ENCODE assay signal across 16 mouse cellular contexts in genomic region chr6:139878362-139878696, GRCm38 (mm10).
DNase-seq lines count a peak whose midpoint lies in the region; ATAC-seq and TF ChIP-seq lines count a peak whose summit lies in the region.
"Had no signal": no experiment of that assay in that cellular context is flagged by ENCODE, and none has a peak within 500 bp of the region (broad histone marks: within the 10 kb centered on the region; RNA-seq: fewer than 3 reads in every experiment).

No protein-coding gene starts in this region.

- H3K4me2 ChIP-seq in neural tube, embryonic 14.5 days (ENCODE audit: low read depth, low read length) = no peak overlapping the region
- no peak overlapping the region for H3K4me2 ChIP-seq in forebrain, embryonic 14.5 days (ENCODE audit: low read length)
- H3K4me2 ChIP-seq: embryonic facial prominence, embryonic 13.5 days; liver, embryonic 15.5 days had no signal

- H3K9ac ChIP-seq in neural tube, embryonic 14.5 days (replicated peaks; ENCODE audit: low read depth, low read length) = no peak overlapping the region
- H3K9ac ChIP-seq in forebrain, embryonic 14.5 days (ENCODE audit: low read length) = no peak overlapping the region
- H3K9ac ChIP-seq: embryonic facial prominence, embryonic 13.5 days; liver, embryonic 15.5 days had no signal

- WGBS in neural tube, embryonic 14.5 days = 65% methylated on average over 1 of the region's 1 CpGs
- WGBS in forebrain, embryonic 14.5 days = 94% methylated on average over 1 of the region's 1 CpGs

- H3K36me3 ChIP-seq in neural tube, embryonic 14.5 days (ENCODE audit: control insufficient read depth, insufficient read depth, low read length) = no peaks in the 10 kb centered on the region
- no peaks in the 10 kb centered on the region for H3K36me3 ChIP-seq in forebrain, embryonic 14.5 days (ENCODE audit: control insufficient read depth, insufficient read depth, low read length)
- H3K36me3 ChIP-seq: embryonic facial prominence, embryonic 13.5 days; forebrain, embryonic 10.5 days; liver, embryonic 15.5 days; midbrain, embryonic 10.5 days had no signal

- H3K9me3 ChIP-seq in neural tube, embryonic 14.5 days (ENCODE audit: control insufficient read depth, low read length) = no peaks in the 10 kb centered on the region
- H3K9me3 ChIP-seq in forebrain, embryonic 14.5 days (replicated peaks; ENCODE audit: control insufficient read depth, low read length) = no peaks in the 10 kb centered on the region
- H3K9me3 ChIP-seq: embryonic facial prominence, embryonic 13.5 days; forebrain, embryonic 10.5 days; liver, embryonic 15.5 days; midbrain, embryonic 10.5 days had no signal

- peak overlapping the region; percentile 67 for H3K27ac ChIP-seq in gastrocnemius, adult 2 months
- H3K27ac ChIP-seq in neural tube, embryonic 14.5 days (ENCODE audit: low read depth, low read length) = no peak overlapping the region
- no peak overlapping the region for H3K27ac ChIP-seq in forebrain, embryonic 14.5 days (ENCODE audit: low read depth, low read length)
- H3K27ac ChIP-seq: embryonic facial prominence, embryonic 13.5 days; forebrain, embryonic 10.5 days; liver, embryonic 15.5 days; midbrain, embryonic 10.5 days had no signal

- peak; percentile 14; the same call in 1 of the 2 replicates for ATAC-seq in neural tube, embryonic 14.5 days (ENCODE audit: low read depth)
- ATAC-seq in forebrain, embryonic 14.5 days = no peak

- no peak for TF ChIP-seq CTCF in gastrocnemius, adult 2 months (IDR thresholded peaks at IDR 0.05)

- no peak overlapping the region for H3K4me3 ChIP-seq in gastrocnemius, adult 2 months
- H3K4me3 ChIP-seq in neural tube, embryonic 14.5 days (ENCODE audit: low read depth, low read length) = no peak overlapping the region
- no peak overlapping the region for H3K4me3 ChIP-seq in forebrain, embryonic 14.5 days (ENCODE audit: low read depth, low read length)
- H3K4me3 ChIP-seq: embryonic facial prominence, embryonic 13.5 days; forebrain, embryonic 10.5 days; liver, embryonic 15.5 days; midbrain, embryonic 10.5 days; myocyte had no signal

- no peaks in the 10 kb centered on the region for H3K4me1 ChIP-seq in neural tube, embryonic 14.5 days (ENCODE audit: control insufficient read depth, insufficient read depth, low read length)
- H3K4me1 ChIP-seq in forebrain, embryonic 14.5 days (ENCODE audit: control insufficient read depth, insufficient read depth, low read length) = no peaks in the 10 kb centered on the region
- H3K4me1 ChIP-seq: embryonic facial prominence, embryonic 13.5 days; forebrain, embryonic 10.5 days; liver, embryonic 15.5 days; midbrain, embryonic 10.5 days had no signal

- intact Hi-C loops in gastrocnemius, adult 2 months (cut with DNase I) = loop anchor here (5.0 kb wide), 1 partner anchor 549 kb away; no protein-coding TSS in a partner anchor

- no peaks in the 10 kb centered on the region for H3K27me3 ChIP-seq in neural tube, embryonic 14.5 days (ENCODE audit: control insufficient read depth, insufficient read depth, low read length)
- no peaks in the 10 kb centered on the region for H3K27me3 ChIP-seq in forebrain, embryonic 14.5 days (replicated peaks; ENCODE audit: control insufficient read depth, insufficient read depth, low read length)
- H3K27me3 ChIP-seq: embryonic facial prominence, embryonic 13.5 days; liver, embryonic 15.5 days had no signal

- DNase-seq in gastrocnemius, adult 2 months = no peak
- DNase-seq in gastrocnemius, adult 8-10 months (ENCODE audit: low spot score in 2 of 2) = no peak
- peak; percentile 41 for DNase-seq in layer of hippocampus, adult 9-11 months
- no peak for DNase-seq in layer of hippocampus, postnatal 36 days
- DNase-seq in brain, adult 2 months (ENCODE audit: low read depth, low spot score) = peak; percentile 66
- DNase-seq in forebrain, embryonic 14.5 days (ENCODE audit: low spot score) = no peak
- DNase-seq in spleen, adult 12 weeks (ENCODE audit: low spot score) = no peak
- DNase-seq: B cell, adult 2 months; cerebellum, postnatal 36 days; gastrocnemius, postnatal 10 days had no signal

Comparison
In these comparisons a context has a peak if more than half of its experiments do, and no peak if none do; other contexts are left out.
1. DNase-seq: peak in layer of hippocampus, adult 9-11 months (single experiment) and brain, adult 2 months (single experiment); none in gastrocnemius, adult 2 months (single experiment), gastrocnemius, adult 8-10 months (0 of 2), layer of hippocampus, postnatal 36 days (0 of 2), forebrain, embryonic 14.5 days (single experiment) and spleen, adult 12 weeks (single experiment).